Mouse (Mus musculus): ENCODE results near the gene Nosip.

Nosip gene

DNA sequence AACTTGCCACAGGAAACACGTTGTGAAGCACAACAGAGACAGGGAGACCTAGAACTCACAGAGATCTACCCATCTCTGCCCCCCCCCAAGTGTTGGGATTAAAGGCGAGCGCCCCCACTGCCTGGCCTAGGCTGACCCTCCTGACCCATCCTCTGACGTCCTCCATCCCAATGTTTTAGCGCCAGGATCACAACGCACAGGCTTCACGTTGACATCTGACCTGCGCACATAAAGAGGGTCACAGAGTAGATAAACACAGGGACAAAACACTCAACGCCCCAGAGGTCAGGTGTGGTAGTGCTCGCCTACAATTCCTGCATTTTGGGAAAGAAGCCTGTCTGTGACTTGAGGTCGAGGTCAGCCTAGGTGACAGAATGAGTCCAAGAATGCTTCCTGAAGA is 25.5 kb upstream of the Nosip start:
- DNase-seq: no peak

DNA sequence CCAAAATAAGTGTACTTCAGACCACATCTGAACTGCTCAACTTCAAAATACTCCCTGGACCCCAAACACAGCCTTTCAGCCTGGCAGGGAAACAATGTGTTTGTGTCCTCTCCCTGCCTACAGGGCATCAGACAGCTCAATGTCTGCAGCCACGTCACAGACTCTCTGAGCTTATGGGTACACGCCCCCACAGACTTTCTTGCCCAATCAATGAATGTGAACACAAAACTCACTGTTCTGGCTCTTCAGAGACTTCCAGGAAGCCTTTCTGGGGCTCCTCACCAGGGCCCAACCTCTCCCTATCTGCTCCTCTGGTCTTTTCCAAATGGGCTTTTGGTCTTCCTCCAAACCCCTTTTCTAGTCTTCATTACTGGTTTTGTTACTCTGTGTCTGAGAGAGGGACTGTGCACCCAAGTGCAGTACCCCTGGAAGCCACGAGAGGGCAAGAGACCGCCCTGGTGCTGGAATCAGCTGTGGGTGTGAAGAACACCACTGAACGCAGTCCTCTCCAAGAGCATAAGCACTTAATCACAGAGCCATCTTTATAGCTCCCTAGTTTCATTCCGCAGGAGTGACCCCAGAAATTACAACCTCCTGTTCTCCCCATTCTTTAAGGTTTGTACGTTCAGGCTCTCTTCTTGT is 24.4 kb upstream of the Nosip start:
- peak; percentile 84 for DNase-seq

DNA sequence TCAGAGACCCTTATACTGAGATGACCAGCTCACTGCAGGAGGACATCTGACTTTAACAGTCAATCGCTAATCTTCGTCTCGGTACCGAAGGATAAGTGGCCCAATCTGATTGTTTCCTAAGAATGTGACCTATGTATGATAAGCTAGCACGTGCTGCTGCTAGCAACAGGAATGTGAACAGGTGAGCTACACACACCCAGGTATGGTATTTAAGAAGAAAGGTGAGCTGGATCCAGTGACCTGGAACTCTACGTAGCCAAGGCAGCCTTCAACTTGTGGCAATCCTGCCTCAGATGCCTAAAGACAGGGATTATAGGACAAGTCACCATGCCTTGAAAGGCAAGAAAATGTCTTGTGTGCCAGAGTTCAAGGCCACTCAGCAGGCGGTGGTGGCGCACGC is 23.8 kb upstream of the Nosip start:
- no peak for DNase-seq

DNA sequence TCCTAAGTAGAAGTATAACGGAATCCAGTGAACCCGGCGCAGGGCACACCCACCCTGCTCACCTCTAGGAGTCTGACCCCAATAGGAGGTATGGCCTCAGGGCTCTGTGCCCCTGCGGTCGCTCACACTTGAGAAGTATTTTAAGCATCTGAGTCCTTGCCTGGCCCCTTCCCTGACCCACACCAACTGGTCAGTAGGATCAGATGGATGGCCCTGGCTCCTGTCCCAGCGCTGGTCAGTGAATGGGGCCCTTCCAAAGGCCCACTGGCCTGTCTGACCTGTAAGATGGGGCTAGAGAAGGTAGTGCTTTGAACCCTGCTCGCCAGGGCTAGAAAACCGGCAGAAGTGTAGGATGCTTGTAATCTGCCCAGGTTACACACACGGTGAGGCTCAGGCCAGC is 21.4 kb upstream of the Nosip start:
- DNase-seq: no peak

- no peak for DNase-seq
Measured at GRCm38 (mm10) chr7:45043307-45043706, 18.9 kb upstream of the Nosip start.

GRCm38 (mm10) chr7:45045741-45046140 is 16.5 kb upstream of the Nosip start:
- no peak for DNase-seq

DNA sequence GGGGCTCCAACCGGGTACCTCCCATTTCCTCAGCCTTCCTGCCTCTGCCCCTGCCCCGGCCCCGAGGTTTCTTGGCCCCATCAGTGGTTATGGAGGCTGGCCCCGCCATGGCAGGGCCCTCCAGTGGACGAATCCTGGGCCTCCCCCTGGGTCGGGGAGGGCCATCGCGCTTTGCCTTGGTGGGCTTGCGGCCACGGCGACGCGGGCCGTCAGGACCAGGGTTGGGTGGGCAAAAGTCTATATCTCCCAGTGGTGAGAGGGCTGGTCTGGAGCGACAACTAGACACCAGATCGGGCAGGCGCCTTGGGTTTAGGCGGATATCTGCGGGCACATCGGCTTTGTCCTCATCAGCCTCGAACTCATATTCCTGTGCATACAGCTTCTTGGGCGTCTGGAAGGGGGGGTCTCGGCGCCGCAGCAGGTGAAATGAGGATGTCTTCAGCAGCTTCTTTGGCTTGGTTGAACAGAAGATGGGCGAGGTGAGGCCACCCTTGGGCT is 15.3 kb upstream of the Nosip start:
- no peak for DNase-seq

- DNase-seq: no peak
Measured at GRCm38 (mm10) chr7:45047491-45047890, 14.7 kb upstream of the Nosip start.

DNA sequence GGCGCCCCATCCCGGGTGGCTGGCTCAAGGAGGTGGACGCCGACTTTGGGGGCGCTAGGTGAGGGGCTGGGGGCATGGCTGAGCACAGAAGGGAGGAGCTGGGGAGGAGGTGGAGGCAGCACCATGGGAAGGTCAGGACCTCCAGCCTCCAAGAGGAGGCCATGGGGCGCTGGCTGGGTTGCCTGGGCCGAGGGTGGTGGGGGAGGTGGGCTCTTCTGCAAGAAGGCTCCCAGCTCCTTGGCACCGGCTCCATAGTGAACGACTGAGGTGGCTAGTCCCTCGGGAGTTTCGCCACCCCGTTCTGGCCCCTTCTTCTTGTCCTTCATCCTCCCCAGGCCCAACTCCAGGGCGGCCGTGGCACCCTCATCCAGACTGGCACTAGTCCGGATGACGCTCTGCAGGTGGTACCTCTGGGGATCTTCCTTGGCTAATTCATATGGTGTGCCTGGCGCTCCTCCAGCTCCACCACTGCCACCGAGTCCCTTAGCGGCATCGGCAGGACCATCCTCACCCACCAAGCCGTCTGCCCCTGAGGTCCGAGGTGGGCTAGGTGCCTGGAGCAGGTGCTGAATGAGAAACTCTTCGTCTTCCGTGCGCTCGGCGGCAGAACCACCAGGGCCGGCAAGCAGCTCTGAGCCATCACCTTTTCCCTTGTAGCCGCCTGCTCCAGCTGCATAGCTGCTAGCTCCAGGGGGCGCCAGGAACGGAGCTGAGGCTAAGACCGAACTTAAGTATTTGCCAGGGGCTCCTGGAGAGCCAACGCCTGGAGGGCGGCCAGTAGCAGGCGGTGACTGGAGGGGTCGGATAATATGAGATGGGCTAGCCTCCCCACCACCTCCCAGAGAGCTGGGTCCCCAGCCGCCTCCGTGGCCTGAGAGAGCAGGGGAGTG is 14.0 kb upstream of the Nosip start:
- no peak for DNase-seq

DNA sequence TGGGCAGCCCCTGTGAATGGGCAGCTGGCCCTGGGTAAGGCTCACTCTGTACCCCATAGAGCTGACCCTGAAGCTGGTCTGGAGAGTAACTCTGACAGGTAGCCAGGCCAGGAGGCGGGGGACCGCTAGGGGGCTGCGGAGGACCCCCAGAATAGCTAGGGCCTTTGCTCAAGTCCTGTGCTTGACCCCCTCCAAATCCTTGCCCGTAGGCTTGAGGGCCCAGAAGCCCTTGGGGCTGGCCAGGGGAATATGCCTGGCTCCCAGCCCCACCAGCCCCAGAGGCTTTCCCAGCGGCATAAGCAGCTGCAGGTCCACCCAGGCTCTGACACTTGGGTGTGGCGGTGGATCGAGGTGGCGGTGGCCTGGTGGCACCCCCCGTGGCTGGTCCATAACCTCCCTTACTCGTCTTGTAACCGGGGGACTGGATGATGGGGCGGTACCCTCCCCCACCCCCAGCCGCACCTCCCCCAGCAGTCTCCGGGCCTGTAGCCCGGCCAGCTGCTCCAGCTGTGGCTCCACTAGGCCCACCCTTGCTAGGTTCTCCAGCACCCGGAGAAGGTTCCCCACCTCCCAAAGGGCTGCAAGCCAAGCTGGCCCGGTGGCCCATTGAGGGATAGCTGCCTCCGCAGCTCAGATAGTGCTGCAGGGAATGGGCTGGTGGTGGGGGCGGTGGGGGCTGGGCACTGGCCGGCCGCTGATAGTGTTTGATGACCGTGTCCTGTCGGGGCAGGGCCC is 13.1 kb upstream of the Nosip start:
- no peak for DNase-seq

GRCm38 (mm10) chr7:45050945-45051600 is 11.2 kb upstream of the Nosip start:
- peak; percentile 53 for DNase-seq

- DNase-seq: no peak
Measured at GRCm38 (mm10) chr7:45051601-45051974, 10.6 kb upstream of the Nosip start.

DNA sequence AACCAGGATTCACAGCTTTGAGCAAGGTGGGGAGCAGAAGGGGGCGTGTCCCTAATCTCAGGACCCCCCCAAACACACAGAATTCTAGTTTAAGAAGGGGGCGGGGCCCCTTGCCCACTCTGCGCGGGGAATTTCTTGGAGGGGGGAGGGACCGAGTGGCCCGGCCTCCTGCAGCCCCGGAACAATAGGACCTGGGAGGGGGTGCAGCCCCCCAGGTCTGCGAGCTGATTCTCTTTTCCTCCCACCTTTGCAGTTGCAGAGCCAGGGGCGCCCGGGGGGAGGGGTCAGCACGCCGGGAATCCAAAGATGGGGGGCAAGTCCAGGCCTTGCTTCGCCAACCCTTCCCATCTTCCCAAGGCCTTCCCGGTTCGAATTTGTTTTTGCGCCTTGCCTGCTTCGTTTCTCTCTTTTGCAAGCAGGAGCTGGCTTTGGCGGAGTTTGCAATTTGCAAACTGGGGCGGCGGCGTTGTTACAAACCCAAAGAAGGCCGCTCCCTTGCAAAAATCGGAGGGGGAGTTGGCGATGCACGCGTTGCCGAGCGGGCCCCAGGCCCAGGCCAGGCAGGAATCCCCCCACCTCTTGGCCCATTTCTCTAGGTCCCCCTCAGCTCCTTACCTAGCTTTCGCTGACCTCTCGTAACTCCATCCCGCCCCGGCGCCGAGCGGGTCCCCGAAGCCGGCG is 9.9 kb upstream of the Nosip start:
- peak; percentile 62 for DNase-seq

- no peak for DNase-seq
Measured at GRCm38 (mm10) chr7:45052862-45053116, 9.4 kb upstream of the Nosip start, which contains the start of gene Prr12. TSS of gene Prr12 (minus strand) at chr7:45052881.

- peak; percentile 88 for DNase-seq
Measured at GRCm38 (mm10) chr7:45053117-45053930, 8.9 kb upstream of the Nosip start.

DNA sequence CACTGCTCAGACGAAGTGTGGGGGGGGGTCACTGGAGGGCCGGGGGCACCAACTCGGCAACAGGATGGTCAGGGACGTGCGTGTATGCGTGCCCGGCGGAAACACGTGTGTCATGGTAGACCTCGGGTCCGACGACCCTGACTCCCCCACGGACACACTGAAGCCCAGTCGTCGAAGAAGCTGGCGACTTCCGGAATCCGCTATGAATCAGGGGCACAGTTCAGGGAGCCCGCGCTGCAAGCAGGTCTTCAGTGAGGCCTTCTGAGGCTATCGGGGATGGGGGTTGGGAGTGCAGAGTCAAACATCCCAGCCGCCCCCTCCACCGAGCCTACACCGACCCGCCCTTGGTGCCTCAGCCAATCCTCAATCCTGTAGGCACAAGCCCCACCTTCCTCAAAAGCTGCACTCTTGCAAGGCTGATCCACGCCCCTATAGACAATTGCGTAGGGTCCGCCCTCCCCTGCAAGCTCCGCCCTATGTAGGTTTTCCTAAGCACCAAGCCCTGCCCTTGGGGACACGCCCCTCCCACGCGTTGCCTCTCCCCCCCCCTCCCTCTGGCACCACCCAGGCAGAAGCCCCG is 8.2 kb upstream of the Nosip start:
- peak; percentile 97 for DNase-seq

GRCm38 (mm10) chr7:45056329-45056971 is 5.8 kb upstream of the Nosip start:
- DNase-seq: no peak

DNA sequence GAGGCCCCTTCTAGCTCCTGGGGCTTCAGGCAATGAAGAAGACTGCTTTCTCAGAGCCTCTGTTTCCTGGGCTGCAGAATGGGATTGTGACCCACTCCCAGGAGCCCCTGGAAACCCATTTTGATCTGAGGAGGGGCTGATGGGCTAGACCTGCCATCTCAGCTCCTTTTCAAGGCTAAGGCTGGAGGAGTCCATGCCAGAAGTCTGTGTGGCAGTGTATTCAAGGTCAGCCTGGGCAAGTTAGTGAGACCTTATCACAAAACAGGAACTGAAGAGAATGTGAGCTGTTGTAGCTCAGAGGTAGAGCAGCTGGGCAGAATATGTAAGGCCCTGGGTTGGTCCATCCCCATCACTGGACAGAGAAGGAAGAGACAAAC is 5.3 kb upstream of the Nosip start:
- DNase-seq: no peak

DNA sequence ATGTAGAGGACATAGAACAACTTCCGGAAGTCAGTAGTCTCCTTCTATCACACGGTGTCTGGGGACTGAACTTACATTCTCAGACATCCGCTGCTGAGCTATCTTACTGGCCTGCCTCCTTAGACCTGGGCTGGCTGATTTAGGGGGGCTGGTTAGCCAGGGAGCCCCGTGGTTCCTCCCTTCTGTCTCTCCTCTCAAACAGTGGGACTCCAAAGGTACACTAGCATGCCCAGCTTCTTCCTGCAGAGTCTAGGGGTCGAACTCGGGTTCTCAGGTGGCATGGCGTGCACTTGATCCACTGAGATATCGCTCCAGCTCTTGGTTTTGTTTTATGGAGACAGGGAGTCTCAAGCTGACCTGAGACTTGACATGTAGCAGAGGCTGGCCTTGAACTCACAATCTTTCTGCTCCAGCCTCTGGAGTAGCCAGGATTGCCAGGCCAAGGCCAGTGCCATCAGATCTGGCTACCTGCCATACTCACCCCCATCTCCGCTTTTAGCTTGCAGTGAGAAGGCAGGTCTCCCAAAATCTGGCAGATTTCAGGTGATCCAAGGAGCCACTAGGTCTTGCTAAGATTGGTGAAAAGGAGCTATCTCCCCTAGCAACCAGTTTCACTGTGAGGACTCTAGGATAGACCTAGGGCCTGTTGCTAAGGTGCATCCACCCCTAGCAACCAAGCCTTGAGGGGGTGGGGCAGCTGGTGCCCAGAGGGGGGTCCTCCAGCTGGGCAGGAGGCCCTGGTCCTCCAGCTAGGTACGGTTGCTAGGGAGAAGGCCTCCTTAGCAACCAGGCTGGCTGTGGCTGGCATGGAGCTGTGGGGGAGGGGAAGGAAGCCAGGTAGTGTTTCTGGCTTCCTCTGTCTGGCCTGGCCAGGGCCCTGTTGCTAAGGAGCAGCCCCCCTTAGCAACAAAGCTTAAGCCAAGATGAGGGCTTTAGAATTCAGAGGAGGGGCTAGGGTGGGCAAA is 3.3 kb upstream of the Nosip start:
- no peak for DNase-seq
